Mouse (Mus musculus) layer of hippocampus, adult 9-10 months (tissue): ENCODE data around the gene Ndufab1.

ENCODE experiments used
- DNase-seq: peaks from one replicate; pipeline ENCODE4 v3.0.0; 2022; ENCODE audit warnings: low spot score

Gene Ndufab1

GRCm38 (mm10) chr7:122067517-122068381, 33.9 kb downstream of the Ndufab1 start:
- DNase-seq = no peak

DNA sequence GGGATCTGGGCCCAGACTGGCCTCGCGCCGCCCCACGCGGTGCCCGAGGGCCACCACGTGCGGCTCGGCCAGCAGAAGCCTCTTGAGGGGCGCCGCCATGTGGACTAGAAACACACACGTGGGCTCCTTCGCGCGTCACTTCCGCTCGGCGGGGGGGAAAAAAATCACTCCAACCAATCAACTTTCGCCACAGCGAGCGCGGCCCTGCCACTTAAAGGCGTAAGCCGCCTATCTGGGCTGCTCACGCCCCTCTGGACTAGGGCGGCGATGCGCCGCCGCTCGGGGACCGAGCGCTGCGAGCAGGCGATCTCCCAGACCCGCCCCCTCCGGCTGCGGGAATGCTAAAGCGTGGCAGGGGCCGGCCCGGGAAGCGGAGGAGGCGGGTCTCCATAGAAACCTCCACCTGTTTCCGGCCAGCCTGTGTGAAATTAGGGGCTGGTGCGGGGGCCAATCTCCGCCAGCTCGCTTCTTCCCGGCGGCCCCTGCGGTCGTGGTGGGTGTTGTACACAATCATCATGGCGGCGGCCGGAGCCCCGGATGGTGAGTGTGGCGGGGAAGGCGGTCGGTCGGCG, 34.7 kb downstream of the Ndufab1 start, which contains the start of the genes Ubfd1 and Ears2:
Gene Ubfd1, plus strand, starts transcription at position 231 of the 572 bp plus-strand sequence.
Gene Ears2, minus strand, starts transcription at position 319 of the 572 bp plus-strand sequence.
- peak; percentile 94 for DNase-seq

GRCm38 (mm10) chr7:122066102-122066944, 35.4 kb downstream of the Ndufab1 start:
- no peak for DNase-seq

DNA sequence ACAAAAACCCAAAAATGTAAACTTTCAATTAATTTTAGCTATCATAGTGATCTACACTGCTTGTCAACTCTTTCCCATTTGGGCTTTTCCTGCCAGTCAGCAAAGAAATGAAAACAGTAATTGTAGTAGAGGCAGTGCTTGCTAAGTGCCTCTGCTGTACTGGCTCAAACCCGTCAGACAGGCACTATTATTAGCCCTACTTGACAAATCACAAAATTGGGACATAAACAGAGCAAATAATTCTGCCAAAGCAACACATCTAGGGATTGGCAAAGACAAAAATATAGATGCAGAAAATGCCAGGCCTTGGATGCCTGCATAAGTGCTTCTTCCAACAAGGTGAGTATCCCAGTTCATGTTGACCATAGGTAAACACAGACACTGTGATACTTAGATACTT, 36.0 kb downstream of the Ndufab1 start:
- DNase-seq = no peak

DNA sequence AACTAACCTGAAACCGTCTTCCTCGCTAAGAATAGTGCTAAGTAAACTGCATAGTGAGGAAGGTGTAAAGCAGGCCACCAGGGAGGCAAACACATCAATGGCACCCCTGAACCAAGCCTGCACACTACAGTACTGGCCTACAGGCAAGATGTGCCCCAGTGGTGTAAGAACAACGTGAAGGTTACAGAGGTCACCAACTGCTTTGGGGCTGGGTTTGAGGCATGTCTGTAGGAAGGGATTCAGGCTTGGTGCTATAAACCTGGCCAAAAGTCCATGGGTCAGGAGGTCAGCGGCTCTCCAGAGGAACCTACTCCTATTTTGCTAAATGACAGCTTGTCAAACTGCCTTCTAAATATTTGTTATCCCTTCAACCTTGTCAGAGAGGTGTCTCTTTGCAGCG, 45.1 kb downstream of the Ndufab1 start:
- no peak for DNase-seq

- DNase-seq = no peak
Measured at GRCm38 (mm10) chr7:122050834-122051233, 50.9 kb downstream of the Ndufab1 start.

DNA sequence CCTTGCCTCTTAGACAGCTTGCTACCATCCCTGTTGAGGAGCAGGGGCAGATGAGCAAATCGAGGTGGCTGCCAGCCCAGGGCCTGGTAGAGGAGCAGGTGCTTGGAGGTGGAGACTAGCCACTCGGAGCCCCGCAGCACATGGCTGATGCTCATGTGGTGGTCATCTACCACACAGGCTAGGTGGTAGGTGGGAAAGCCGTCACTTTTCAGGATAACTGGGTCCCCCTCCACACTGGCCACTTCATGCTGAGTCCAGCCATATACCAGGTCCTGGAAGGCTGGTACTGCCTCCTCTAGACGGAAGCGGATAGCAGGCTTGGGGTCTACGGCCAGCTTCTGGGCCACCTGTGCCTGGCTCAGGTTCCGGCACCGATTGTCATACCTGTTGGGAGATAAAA, 53.5 kb downstream of the Ndufab1 start:
- DNase-seq = no peak

DNA sequence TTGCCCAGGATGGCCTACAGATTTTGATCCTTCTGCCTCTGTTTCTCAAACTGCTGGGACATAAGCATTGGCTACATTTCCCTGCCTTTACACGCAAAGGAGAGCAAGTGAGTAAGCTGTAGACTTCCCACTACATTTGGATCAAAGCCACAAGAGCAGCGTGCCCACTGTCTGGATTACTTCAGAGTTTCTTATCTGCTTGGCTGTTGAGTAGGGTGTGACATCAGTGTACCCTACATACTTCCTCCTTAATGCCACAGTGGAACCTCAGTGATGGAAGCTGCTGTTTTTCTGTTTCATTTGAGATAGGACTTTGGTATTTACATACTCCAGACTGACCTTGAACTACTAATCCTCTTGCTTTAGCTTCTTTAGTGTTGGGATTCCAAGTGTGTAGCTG, 54.9 kb downstream of the Ndufab1 start:
- DNase-seq = no peak

DNA sequence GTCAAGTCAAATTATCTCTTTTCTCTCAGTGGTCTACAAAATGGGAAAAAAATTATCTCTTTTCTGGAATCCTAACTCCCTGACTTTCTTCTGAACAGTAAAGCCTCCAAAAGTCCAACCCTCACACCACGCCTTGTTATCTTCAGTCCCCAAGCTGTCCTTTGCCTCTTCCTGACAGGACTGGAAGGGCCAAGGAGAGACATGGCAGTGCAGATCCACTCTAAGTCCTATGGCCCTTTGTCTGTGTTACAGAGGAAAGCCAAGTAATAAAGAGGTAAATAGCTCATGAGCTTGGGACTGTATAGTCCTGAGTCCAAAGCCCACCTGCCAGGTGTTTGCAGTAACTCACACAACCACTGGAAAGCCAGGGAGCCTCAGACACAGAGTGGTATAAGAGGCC, 56.0 kb downstream of the Ndufab1 start:
- no peak for DNase-seq

DNA sequence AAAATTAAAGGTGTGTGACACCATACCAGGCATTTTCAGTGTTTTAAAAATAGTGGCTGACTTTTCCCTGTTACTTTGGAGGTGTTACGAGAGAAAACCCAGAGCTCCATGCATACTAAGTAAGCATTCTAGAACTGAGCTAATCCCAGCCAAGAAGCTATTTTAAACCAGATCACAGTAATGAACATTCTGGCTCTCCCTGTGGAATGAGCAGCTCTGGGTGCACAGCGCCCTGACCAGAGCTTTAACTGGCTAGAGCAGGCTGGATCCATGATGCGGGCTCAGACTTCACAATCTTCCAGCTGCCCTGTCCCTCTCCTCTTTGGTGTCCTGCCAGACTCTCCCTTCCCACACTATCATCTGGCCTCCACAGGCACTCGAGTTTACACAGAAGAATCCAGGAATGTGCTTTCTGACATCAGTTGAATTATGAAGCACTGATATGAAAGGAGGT, 56.5 kb downstream of the Ndufab1 start:
- DNase-seq = no peak

DNA sequence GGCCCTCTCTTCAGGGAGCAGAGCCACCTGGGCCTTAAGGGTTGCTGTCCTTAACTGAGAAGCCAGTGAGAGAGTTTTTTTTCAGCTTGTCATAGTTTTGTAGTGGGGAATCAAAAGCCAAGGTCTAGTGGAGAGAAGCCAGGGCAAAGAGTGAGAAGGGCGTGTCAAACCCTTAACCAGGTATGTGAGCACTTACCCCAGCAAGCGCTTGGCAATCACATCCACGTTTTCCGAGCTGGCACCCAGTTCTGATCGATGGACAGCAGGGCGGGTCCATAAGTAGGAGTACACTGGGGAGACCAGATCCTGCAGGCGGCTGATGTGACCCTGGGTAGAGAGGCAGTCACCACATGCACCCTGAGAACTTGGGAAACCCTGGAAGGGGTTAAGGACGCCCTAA, 57.6 kb downstream of the Ndufab1 start:
- DNase-seq = no peak
